Mouse (Mus musculus): ENCODE measurements around the gene Sec23b. TPM values are rescaled to one million over a fixed set of nuclear protein-coding genes. Genes with fewer than 3 reads are reported as not detected.
"Not testable (repeated sequence)": the region's sequence is repeated elsewhere in the genome, so short reads cannot be mapped to it uniquely, and the experiment has no call there.

Gene Sec23b
- polyA plus RNA-seq, 1 experiment = 23.7 TPM

GRCm38 (mm10) chr2:144555286-144555819 lies 676 bp upstream of the Sec23b start:
- Histone ChIP-seq H3K4me3 (ENCODE audit: insufficient read depth, low read depth, low read length) (peak overlapping the region; percentile 71), H3K27ac (replicated peaks; ENCODE audit: low read depth, low read length) (peak overlapping the region; percentile 94), H3K4me1 (ENCODE audit: control insufficient read depth, insufficient read depth, insufficient read length, low read length) (no peaks in the 10 kb centered on the region)

- H3K27ac ChIP-seq (replicated peaks; ENCODE audit: low read depth, low read length) = no peak overlapping the region
- no peaks in the 10 kb centered on the region for H3K4me1 ChIP-seq (ENCODE audit: control insufficient read depth, insufficient read depth, insufficient read length, low read length)
- H3K4me3 ChIP-seq (ENCODE audit: insufficient read depth, low read depth, low read length) = no peak overlapping the region
Measured at GRCm38 (mm10) chr2:144588723-144589122, 32.7 kb downstream of the Sec23b start.

- not testable (repeated sequence) for H3K27ac ChIP-seq (replicated peaks; ENCODE audit: low read depth, low read length); H3K4me1 ChIP-seq (ENCODE audit: control insufficient read depth, insufficient read depth, insufficient read length, low read length); H3K4me3 ChIP-seq (ENCODE audit: insufficient read depth, low read depth, low read length)
Measured at GRCm38 (mm10) chr2:144593036-144593435, 37.0 kb downstream of the Sec23b start.

GRCm38 (mm10) chr2:144593951-144594651 lies 38.1 kb downstream of the Sec23b start, which contains the start of gene Smim26:
TSS of gene Smim26 (plus strand) at chr2:144594054.
- peak within 1 kb of the TSS; percentile 55; the same call in 1 of the 2 replicates for H3K27ac ChIP-seq (replicated peaks; ENCODE audit: low read depth, low read length)
- H3K4me3 ChIP-seq (ENCODE audit: insufficient read depth, low read depth, low read length) = peak within 1 kb of the TSS; percentile 90
- H3K4me1 ChIP-seq (ENCODE audit: control insufficient read depth, insufficient read depth, insufficient read length, low read length) = no peaks in the 10 kb centered on the region

GRCm38 (mm10) chr2:144598006-144598405 lies 42.0 kb downstream of the Sec23b start:
- no peak overlapping the region for H3K27ac ChIP-seq (replicated peaks; ENCODE audit: low read depth, low read length)
- no peak overlapping the region for H3K4me3 ChIP-seq (ENCODE audit: insufficient read depth, low read depth, low read length)
- H3K4me1 ChIP-seq (ENCODE audit: control insufficient read depth, insufficient read depth, insufficient read length, low read length) = no peaks in the 10 kb centered on the region

GRCm38 (mm10) chr2:144599831-144600687 lies 44.0 kb downstream of the Sec23b start, which contains the start of gene Dtd1:
TSS of gene Dtd1 (plus strand) at chr2:144599897.
- no peaks in the 10 kb centered on the region for H3K4me1 ChIP-seq (ENCODE audit: control insufficient read depth, insufficient read depth, insufficient read length, low read length)
- H3K27ac ChIP-seq (replicated peaks; ENCODE audit: low read depth, low read length) = peak within 1 kb of the TSS; percentile 56
- H3K4me3 ChIP-seq (ENCODE audit: insufficient read depth, low read depth, low read length) = peak within 1 kb of the TSS; percentile 99

- Histone ChIP-seq H3K4me1 (ENCODE audit: control insufficient read depth, insufficient read depth, insufficient read length, low read length) (no peaks in the 10 kb centered on the region), H3K27ac (replicated peaks; ENCODE audit: low read depth, low read length) (no peak overlapping the region), H3K4me3 (ENCODE audit: insufficient read depth, low read depth, low read length) (no peak overlapping the region)
Measured at GRCm38 (mm10) chr2:144601576-144601975, 45.5 kb downstream of the Sec23b start.

- Histone ChIP-seq H3K27ac (replicated peaks; ENCODE audit: low read depth, low read length) (no peak overlapping the region), H3K4me3 (ENCODE audit: insufficient read depth, low read depth, low read length) (no peak overlapping the region), H3K4me1 (ENCODE audit: control insufficient read depth, insufficient read depth, insufficient read length, low read length) (no peaks in the 10 kb centered on the region)
Measured at GRCm38 (mm10) chr2:144613956-144614355, 57.9 kb downstream of the Sec23b start.

GRCm38 (mm10) chr2:144617074-144617874 lies 61.2 kb downstream of the Sec23b start:
- H3K4me3 ChIP-seq (ENCODE audit: insufficient read depth, low read depth, low read length) = no peak overlapping the region
- no peak overlapping the region for H3K27ac ChIP-seq (replicated peaks; ENCODE audit: low read depth, low read length)
- H3K4me1 ChIP-seq (ENCODE audit: control insufficient read depth, insufficient read depth, insufficient read length, low read length) = no peaks in the 10 kb centered on the region

- Histone ChIP-seq H3K4me1 (ENCODE audit: control insufficient read depth, insufficient read depth, insufficient read length, low read length) (no peaks in the 10 kb centered on the region), H3K4me3 (ENCODE audit: insufficient read depth, low read depth, low read length) (no peak overlapping the region), H3K27ac (replicated peaks; ENCODE audit: low read depth, low read length) (no peak overlapping the region)
Measured at GRCm38 (mm10) chr2:144621491-144621890, 65.5 kb downstream of the Sec23b start.

GRCm38 (mm10) chr2:144633551-144633950 lies 77.5 kb downstream of the Sec23b start:
- Histone ChIP-seq H3K4me1 (ENCODE audit: control insufficient read depth, insufficient read depth, insufficient read length, low read length) (no peaks in the 10 kb centered on the region), H3K4me3 (ENCODE audit: insufficient read depth, low read depth, low read length) (no peak overlapping the region), H3K27ac (replicated peaks; ENCODE audit: low read depth, low read length) (no peak overlapping the region)

GRCm38 (mm10) chr2:144634231-144634630 lies 78.2 kb downstream of the Sec23b start:
- no peaks in the 10 kb centered on the region for H3K4me1 ChIP-seq (ENCODE audit: control insufficient read depth, insufficient read depth, insufficient read length, low read length)
- H3K27ac ChIP-seq (replicated peaks; ENCODE audit: low read depth, low read length) = no peak overlapping the region
- H3K4me3 ChIP-seq (ENCODE audit: insufficient read depth, low read depth, low read length) = no peak overlapping the region

- Histone ChIP-seq H3K4me3 (ENCODE audit: insufficient read depth, low read depth, low read length) (no peak overlapping the region), H3K27ac (replicated peaks; ENCODE audit: low read depth, low read length) (no peak overlapping the region), H3K4me1 (ENCODE audit: control insufficient read depth, insufficient read depth, insufficient read length, low read length) (no peaks in the 10 kb centered on the region)
Measured at GRCm38 (mm10) chr2:144634729-144635128, 78.7 kb downstream of the Sec23b start.

GRCm38 (mm10) chr2:144635644-144636320 lies 79.8 kb downstream of the Sec23b start:
- Histone ChIP-seq H3K27ac (replicated peaks; ENCODE audit: low read depth, low read length) (no peak overlapping the region), H3K4me3 (ENCODE audit: insufficient read depth, low read depth, low read length) (no peak overlapping the region), H3K4me1 (ENCODE audit: control insufficient read depth, insufficient read depth, insufficient read length, low read length) (no peaks in the 10 kb centered on the region)

Measured in brown adipose tissue, adult 24 weeks (tissue).